Mouse (Mus musculus): Measurements from ENCODE around the gene Slc37a1. TPM values are rescaled to one million over a fixed set of nuclear protein-coding genes. Genes with fewer than 3 reads are reported as not detected.

Gene Slc37a1
- polyA plus RNA-seq, 1 experiment from 2014 or later = 16.5 TPM

GRCm38 (mm10) chr17:31378361-31378761 lies 91.8 kb downstream of the Slc37a1 start:
- no peaks in the 10 kb centered on the region for H3K36me3 ChIP-seq (ENCODE audit: control insufficient read depth, insufficient read depth)
- no peak overlapping the region for H3K4me2 ChIP-seq (replicated peaks; ENCODE audit: low read depth)
- no peak overlapping the region for H3K4me3 ChIP-seq (ENCODE audit: low read depth, low read length)
- H3K9me3 ChIP-seq (ENCODE audit: control insufficient read depth) = no peaks in the 10 kb centered on the region
- no peaks in the 10 kb centered on the region for H3K4me1 ChIP-seq (replicated peaks; ENCODE audit: control insufficient read depth, insufficient read depth, low read length)
- no peak overlapping the region for H3K9ac ChIP-seq (ENCODE audit: low read depth, low read length)
- no peak overlapping the region for H3K27ac ChIP-seq (ENCODE audit: low read depth, low read length)
- no peak for ATAC-seq
- 67% methylated on average over 10 of the region's 10 CpGs for WGBS
- no peaks in the 10 kb centered on the region for H3K27me3 ChIP-seq (replicated peaks; ENCODE audit: control insufficient read depth, insufficient read depth, low read length)
- TF ChIP-seq CTCF (IDR thresholded peaks at IDR 0.05; ENCODE audit: low read depth) = no peak

GRCm38 (mm10) chr17:31379086-31379485 lies 92.5 kb downstream of the Slc37a1 start:
- Histone ChIP-seq H3K4me2 (replicated peaks; ENCODE audit: low read depth) (no peak overlapping the region), H3K4me3 (ENCODE audit: low read depth, low read length) (no peak overlapping the region), H3K27me3 (replicated peaks; ENCODE audit: control insufficient read depth, insufficient read depth, low read length) (no peaks in the 10 kb centered on the region), H3K4me1 (replicated peaks; ENCODE audit: control insufficient read depth, insufficient read depth, low read length) (no peaks in the 10 kb centered on the region), H3K9me3 (ENCODE audit: control insufficient read depth) (no peaks in the 10 kb centered on the region), H3K36me3 (ENCODE audit: control insufficient read depth, insufficient read depth) (no peaks in the 10 kb centered on the region), H3K27ac (ENCODE audit: low read depth, low read length) (no peak overlapping the region), H3K9ac (ENCODE audit: low read depth, low read length) (no peak overlapping the region)
- no peak for ATAC-seq
- peak; percentile 60 for TF ChIP-seq CTCF (IDR thresholded peaks at IDR 0.05; ENCODE audit: low read depth)
- WGBS = 73% methylated on average over 2 of the region's 2 CpGs

- Histone ChIP-seq H3K4me2 (replicated peaks; ENCODE audit: low read depth) (no peak overlapping the region), H3K4me3 (ENCODE audit: low read depth, low read length) (no peak overlapping the region), H3K27me3 (replicated peaks; ENCODE audit: control insufficient read depth, insufficient read depth, low read length) (no peaks in the 10 kb centered on the region), H3K9ac (ENCODE audit: low read depth, low read length) (no peak overlapping the region), H3K27ac (ENCODE audit: low read depth, low read length) (peak overlapping the region; percentile 66), H3K4me1 (replicated peaks; ENCODE audit: control insufficient read depth, insufficient read depth, low read length) (no peaks in the 10 kb centered on the region), H3K36me3 (ENCODE audit: control insufficient read depth, insufficient read depth) (no peaks in the 10 kb centered on the region), H3K9me3 (ENCODE audit: control insufficient read depth) (no peaks in the 10 kb centered on the region)
- peak; percentile 60 for ATAC-seq
- no peak for TF ChIP-seq CTCF (IDR thresholded peaks at IDR 0.05; ENCODE audit: low read depth)
- 30% methylated on average over 8 of the region's 8 CpGs for WGBS
These were observed 93.3 kb downstream of the Slc37a1 start for GRCm38 (mm10) chr17:31379863-31380262.

- H3K9ac ChIP-seq (ENCODE audit: low read depth, low read length) = no peak overlapping the region
- peak; percentile 52 for ATAC-seq
- H3K27ac ChIP-seq (ENCODE audit: low read depth, low read length) = peak overlapping the region; percentile 41; the same call in 1 of the 2 replicates
- no peak overlapping the region for H3K4me2 ChIP-seq (replicated peaks; ENCODE audit: low read depth)
- H3K27me3 ChIP-seq (replicated peaks; ENCODE audit: control insufficient read depth, insufficient read depth, low read length) = no peaks in the 10 kb centered on the region
- no peaks in the 10 kb centered on the region for H3K36me3 ChIP-seq (ENCODE audit: control insufficient read depth, insufficient read depth)
- TF ChIP-seq CTCF (IDR thresholded peaks at IDR 0.05; ENCODE audit: low read depth) = peak; percentile 67
- WGBS = 36% methylated on average over 6 of the region's 6 CpGs
- 0 out of 2 replicates have a peak, but pooled peaks cover 2% of the 10 kb centered on the region for H3K4me1 ChIP-seq (replicated peaks; ENCODE audit: control insufficient read depth, insufficient read depth, low read length)
- H3K4me3 ChIP-seq (ENCODE audit: low read depth, low read length) = no peak overlapping the region
- no peaks in the 10 kb centered on the region for H3K9me3 ChIP-seq (ENCODE audit: control insufficient read depth)
These were observed 96.7 kb downstream of the Slc37a1 start for GRCm38 (mm10) chr17:31383320-31383719.

GRCm38 (mm10) chr17:31384968-31385627 lies 98.5 kb downstream of the Slc37a1 start:
- no peak for ATAC-seq
- H3K27ac ChIP-seq (ENCODE audit: low read depth, low read length) = peak overlapping the region; percentile 41; the same call in 1 of the 2 replicates
- 37% methylated on average over 8 of the region's 8 CpGs for WGBS
- no peaks in the 10 kb centered on the region for H3K36me3 ChIP-seq (ENCODE audit: control insufficient read depth, insufficient read depth)
- no peak overlapping the region for H3K4me3 ChIP-seq (ENCODE audit: low read depth, low read length)
- no peak overlapping the region for H3K9ac ChIP-seq (ENCODE audit: low read depth, low read length)
- peaks cover 19% of the 10 kb centered on the region; the same call in 1 of the 2 replicates for H3K4me1 ChIP-seq (replicated peaks; ENCODE audit: control insufficient read depth, insufficient read depth, low read length)
- H3K9me3 ChIP-seq (ENCODE audit: control insufficient read depth) = no peaks in the 10 kb centered on the region
- H3K27me3 ChIP-seq (replicated peaks; ENCODE audit: control insufficient read depth, insufficient read depth, low read length) = no peaks in the 10 kb centered on the region
- no peak for TF ChIP-seq CTCF (IDR thresholded peaks at IDR 0.05; ENCODE audit: low read depth)
- H3K4me2 ChIP-seq (replicated peaks; ENCODE audit: low read depth) = no peak overlapping the region

- Histone ChIP-seq H3K4me2 (replicated peaks; ENCODE audit: low read depth) (peak within 1 kb of the TSS; percentile 98), H3K36me3 (ENCODE audit: control insufficient read depth, insufficient read depth) (no peaks in the 10 kb centered on the region), H3K4me1 (replicated peaks; ENCODE audit: control insufficient read depth, insufficient read depth, low read length) (peaks cover 19% of the 10 kb centered on the region; the same call in 1 of the 2 replicates), H3K9me3 (ENCODE audit: control insufficient read depth) (no peaks in the 10 kb centered on the region), H3K9ac (ENCODE audit: low read depth, low read length) (peak within 1 kb of the TSS; percentile 71), H3K27me3 (replicated peaks; ENCODE audit: control insufficient read depth, insufficient read depth, low read length) (no peaks in the 10 kb centered on the region), H3K27ac (ENCODE audit: low read depth, low read length) (peak within 1 kb of the TSS; percentile 41; the same call in 1 of the 2 replicates), H3K4me3 (ENCODE audit: low read depth, low read length) (peak within 1 kb of the TSS; percentile 79)
- 3% methylated on average over 40 of the region's 56 CpGs for WGBS
- no peak for TF ChIP-seq CTCF (IDR thresholded peaks at IDR 0.05; ENCODE audit: low read depth)
- ATAC-seq = peak; percentile 58
These were observed 99.4 kb downstream of the Slc37a1 start, which contains the start of gene Pde9a for GRCm38 (mm10) chr17:31385671-31386665. Gene Pde9a, plus strand, starts transcription at chr17:31386210.

Data from intestine, postnatal 0 days (tissue).